Mouse (Mus musculus): ENCODE results near the gene Sel1l3. TPM values are rescaled to one million over a fixed set of nuclear protein-coding genes. Genes with fewer than 3 reads are reported as not detected.

Gene Sel1l3
- total and polyA plus RNA-seq, 3 experiments: 0.28 to 0.76 (median 0.34) TPM

GRCm38 (mm10) chr5:53172256-53172636, 41.5 kb downstream of the Sel1l3 start:
- dilution Hi-C loops (cut with MboI; ENCODE audit: extremely low pct_ligation_motif_present, extremely low pct_unique_long_range_greater_than_20kb, low sequenced_read_pairs): no loop called here
- no peak for TF ChIP-seq EP300 (IDR thresholded peaks at IDR 0.05; ENCODE audit: low read length)
- TF ChIP-seq ZMIZ1 (IDR thresholded peaks at IDR 0.05; ENCODE audit: low read depth, low read length): no peak
- no peak for TF ChIP-seq UBTF (IDR thresholded peaks at IDR 0.05; ENCODE audit: low read depth, low read length)
- TF ChIP-seq IRF4 (IDR thresholded peaks at IDR 0.05; ENCODE audit: low read depth, low read length): no peak
- TF ChIP-seq POLR2A (IDR thresholded peaks at IDR 0.05; ENCODE audit: low read depth, low read length): no peak
- TF ChIP-seq CHD2 (IDR thresholded peaks at IDR 0.05; ENCODE audit: low read length): no peak
- TF ChIP-seq MAX (IDR thresholded peaks at IDR 0.05; ENCODE audit: low read length): no peak
- no peak for TF ChIP-seq SMC3 (IDR thresholded peaks at IDR 0.05; ENCODE audit: low read depth, low read length)
- TF ChIP-seq POLR2AphosphoS2 (IDR thresholded peaks at IDR 0.05; ENCODE audit: low read depth, low read length): no peak
- TF ChIP-seq MEF2A (IDR thresholded peaks at IDR 0.05; ENCODE audit: borderline replicate concordance, low read depth, low read length): no peak
- no peak for TF ChIP-seq SIN3A (IDR thresholded peaks at IDR 0.05; ENCODE audit: low read length)
- no peak for TF ChIP-seq PAX5 (IDR thresholded peaks at IDR 0.05; ENCODE audit: low read length)
- H3K79me2 ChIP-seq (replicated peaks; ENCODE audit: control insufficient read depth, extremely low read depth, insufficient read depth, poor library complexity, severe bottlenecking): no peaks in the 10 kb centered on the region
- no peak for DNase-seq (ENCODE audit: extremely low read depth)
- no peaks in the 10 kb centered on the region for H3K27me3 ChIP-seq (replicated peaks)
- H3K9me3 ChIP-seq (replicated peaks; ENCODE audit: low read length): no peaks in the 10 kb centered on the region
- in situ Hi-C loops (cut with MboI; ENCODE audit: low pct_ligation_motif_present, low pct_unique_long_range_greater_than_20kb, low sequenced_read_pairs): no loop called here
- H3K36me3 ChIP-seq (replicated peaks in 1 of 2; ENCODE audit: control insufficient read depth in 1 of 2, insufficient read depth in 1 of 2, low read length in 1 of 2): no peaks in the 10 kb centered on the region
- peaks cover 2 to 19% of the 10 kb centered on the region in 2 experiments; a peak in 2 of 4 replicates for H3K4me1 ChIP-seq (ENCODE audit: control insufficient read depth in 1 of 2, insufficient read depth in 2 of 2)
- H3K27ac ChIP-seq (ENCODE audit: insufficient read depth, low read depth): no peak overlapping the region
- no peak overlapping the region for H3K9ac ChIP-seq (ENCODE audit: insufficient read depth, low read depth)
- no peak overlapping the region for H3K4me2 ChIP-seq (ENCODE audit: insufficient read depth, low read depth, poor library complexity, severe bottlenecking)
- no peak overlapping the region for H3K4me3 ChIP-seq (replicated peaks in 1 of 3; ENCODE audit: low read depth in 2 of 3, low read length in 2 of 3, poor library complexity in 1 of 3)

GRCm38 (mm10) chr5:53171611-53172255, 42.0 kb downstream of the Sel1l3 start:
- Histone ChIP-seq H3K9me3 (replicated peaks; ENCODE audit: low read length) (no peaks in the 10 kb centered on the region), H3K4me1 (ENCODE audit: control insufficient read depth in 1 of 2, insufficient read depth in 2 of 2) (peaks cover 2 to 15% of the 10 kb centered on the region in 2 experiments; a peak in 2 of 4 replicates), H3K27me3 (replicated peaks) (no peaks in the 10 kb centered on the region), H3K9ac (ENCODE audit: insufficient read depth, low read depth) (no peak overlapping the region), H3K4me3 (replicated peaks in 1 of 3; ENCODE audit: low read depth in 2 of 3, low read length in 2 of 3, poor library complexity in 1 of 3) (no peak overlapping the region), H3K4me2 (ENCODE audit: insufficient read depth, low read depth, poor library complexity, severe bottlenecking) (no peak overlapping the region), H3K79me2 (replicated peaks; ENCODE audit: control insufficient read depth, extremely low read depth, insufficient read depth, poor library complexity, severe bottlenecking) (no peaks in the 10 kb centered on the region), H3K27ac (ENCODE audit: insufficient read depth, low read depth) (no peak overlapping the region), H3K36me3 (replicated peaks in 1 of 2; ENCODE audit: control insufficient read depth in 1 of 2, insufficient read depth in 1 of 2, low read length in 1 of 2) (no peaks in the 10 kb centered on the region)
- dilution Hi-C loops (cut with MboI; ENCODE audit: extremely low pct_ligation_motif_present, extremely low pct_unique_long_range_greater_than_20kb, low sequenced_read_pairs) (no loop called here), in situ Hi-C loops (cut with MboI; ENCODE audit: low pct_ligation_motif_present, low pct_unique_long_range_greater_than_20kb, low sequenced_read_pairs) (no loop called here)
- DNase-seq (ENCODE audit: extremely low read depth): no peak
- TF ChIP-seq IRF4 (IDR thresholded peaks at IDR 0.05; ENCODE audit: low read depth, low read length) (no peak), MYC (IDR thresholded peaks at IDR 0.05; ENCODE audit: low read depth, low read length) (no peak), ZMIZ1 (IDR thresholded peaks at IDR 0.05; ENCODE audit: low read depth, low read length) (no peak), ELF1 (IDR thresholded peaks at IDR 0.05; ENCODE audit: low read depth, low read length) (no peak), BHLHE40 (IDR thresholded peaks at IDR 0.05; ENCODE audit: low read depth, low read length) (no peak), RCOR1 (conservative IDR thresholded peaks at IDR 0.05; ENCODE audit: low read depth, low read length) (no peak), EP300 (IDR thresholded peaks at IDR 0.05; ENCODE audit: low read length) (no peak), RAD21 (IDR thresholded peaks at IDR 0.05; ENCODE audit: low read depth, low read length) (no peak), MAFK (IDR thresholded peaks at IDR 0.05; ENCODE audit: insufficient replicate concordance, low read length) (no peak), ZC3H11A (IDR thresholded peaks at IDR 0.05; ENCODE audit: low read depth, low read length) (no peak), PAX5 (IDR thresholded peaks at IDR 0.05; ENCODE audit: low read length) (no peak), HCFC1 (IDR thresholded peaks at IDR 0.05; ENCODE audit: low read depth, low read length) (no peak), JUN (IDR thresholded peaks at IDR 0.05; ENCODE audit: insufficient read depth, low read depth, low read length) (no peak), ZKSCAN1 (IDR thresholded peaks at IDR 0.05; ENCODE audit: borderline replicate concordance, low read depth, low read length) (no peak), E2F4 (IDR thresholded peaks at IDR 0.05; ENCODE audit: insufficient replicate concordance, low read depth, low read length) (no peak), MEF2A (IDR thresholded peaks at IDR 0.05; ENCODE audit: borderline replicate concordance, low read depth, low read length) (no peak), NRF1 (IDR thresholded peaks at IDR 0.05; ENCODE audit: low read depth, low read length) (no peak), SMC3 (IDR thresholded peaks at IDR 0.05; ENCODE audit: low read depth, low read length) (no peak)

Data from CH12.LX (cell line).